ENCODE assay signal across 21 mouse cellular contexts in genomic region chr12:70774006-70774405, GRCm38 (mm10).
"Had no signal": no experiment of that assay in that cellular context is flagged by ENCODE, and none has a peak within 500 bp of the region (broad histone marks: within the 10 kb centered on the region; RNA-seq: fewer than 3 reads in every experiment).

No protein-coding gene starts in this region.

- H3K27ac ChIP-seq: heart, adult 2 months; heart, embryonic 13.5 days; heart, embryonic 15.5 days; hindbrain, embryonic 13.5 days; hindbrain, embryonic 15.5 days; hindbrain, postnatal 0 days; limb, embryonic 13.5 days; limb, embryonic 15.5 days had no signal

- H3K9me3 ChIP-seq: heart, embryonic 13.5 days; heart, embryonic 15.5 days; hindbrain, embryonic 13.5 days; hindbrain, embryonic 15.5 days; limb, embryonic 13.5 days; limb, embryonic 15.5 days had no signal

- H3K4me3 ChIP-seq: heart, adult 2 months; heart, embryonic 13.5 days; heart, embryonic 15.5 days; hindbrain, embryonic 13.5 days; hindbrain, embryonic 15.5 days; limb, embryonic 13.5 days; limb, embryonic 15.5 days had no signal

- DNase-seq: gastrocnemius, postnatal 14 days; gastrocnemius, postnatal 36 days; heart, adult 2 months; heart, postnatal 14 days; heart, postnatal 36 days; kidney, adult 11 months; kidney, adult 2 months; kidney, postnatal 25 days; layer of hippocampus, adult 9-11 months; layer of hippocampus, postnatal 36 days; left cerebral cortex, postnatal 4 days had no signal

- H3K36me3 ChIP-seq: heart, embryonic 13.5 days; heart, embryonic 15.5 days; hindbrain, embryonic 13.5 days; hindbrain, embryonic 15.5 days; limb, embryonic 13.5 days; limb, embryonic 15.5 days had no signal

- ATAC-seq: forebrain, embryonic 16.5 days; hindbrain, postnatal 0 days; intestine, embryonic 16.5 days had no signal

- H3K9ac ChIP-seq: heart, embryonic 13.5 days; heart, embryonic 15.5 days; hindbrain, embryonic 13.5 days; hindbrain, embryonic 15.5 days; limb, embryonic 13.5 days; limb, embryonic 15.5 days had no signal

- H3K27me3 ChIP-seq: heart, embryonic 13.5 days; heart, embryonic 15.5 days; hindbrain, embryonic 15.5 days; limb, embryonic 13.5 days; limb, embryonic 15.5 days had no signal

- H3K4me1 ChIP-seq: limb, embryonic 13.5 days; limb, embryonic 15.5 days had no signal

- H3K4me2 ChIP-seq: heart, embryonic 11.5 days; heart, embryonic 13.5 days; heart, embryonic 15.5 days; hindbrain, embryonic 13.5 days; hindbrain, embryonic 15.5 days; limb, embryonic 13.5 days; limb, embryonic 15.5 days had no signal
